Mouse (Mus musculus) erythroblast, embryonic 14.5 days (primary cell): ENCODE data around the gene Myl6. TPM values are rescaled to one million over a fixed set of nuclear protein-coding genes. Genes with fewer than 3 reads are reported as not detected.

ENCODE experiments used
- H3K27me3 ChIP-seq: 2 replicates; pipeline ENCODE4 v1.6.1; 2012; ENCODE audit warnings: inconsistent platforms; ENCODE audit not compliant: control insufficient read depth
- H3K36me3 ChIP-seq: 2 replicates; pipeline ENCODE4 v1.6.1; 2012; ENCODE audit warnings: mild to moderate bottlenecking, inconsistent platforms; ENCODE audit not compliant: control insufficient read depth
- H3K4me1 ChIP-seq: 2 replicates; pipeline ENCODE4 v1.6.1; 2012; ENCODE audit warnings: inconsistent platforms; ENCODE audit not compliant: control insufficient read depth
- H3K4me3 ChIP-seq: replicated peaks from 2 replicates; pipeline ENCODE3; 2012; ENCODE audit warnings: moderate library complexity, mild to moderate bottlenecking, inconsistent platforms
- H3K9me3 ChIP-seq: 2 replicates; pipeline ENCODE4 v1.6.1; 2012; ENCODE audit warnings: low read length, inconsistent platforms, mixed read lengths; ENCODE audit not compliant: control insufficient read depth
- GATA1 ChIP-seq: IDR thresholded peaks from 2 replicates; pipeline ENCODE4 v1.6.1; 2012; ENCODE audit warnings: low read length, inconsistent platforms, mixed read lengths
- TAL1 ChIP-seq: IDR thresholded peaks from 3 replicates; pipeline ENCODE4 v1.6.1; 2012; ENCODE audit warnings: low read length, inconsistent platforms, mixed read lengths
- polyA plus RNA-seq: library from polyadenylated mRNA; stranded (reverse); fragments of >175 nt; gene quantifications from 2 replicates; pipeline ENCODE4 v1.2.3, GENCODE M21; 2012

Myl6 gene
- polyA plus RNA-seq, 1 experiment, result 41.6 TPM

- H3K4me1 ChIP-seq, result peaks cover 38% of the 10 kb centered on the region
- no peaks in the 10 kb centered on the region for H3K27me3 ChIP-seq
- no peak for TF ChIP-seq GATA1
- no peak for TF ChIP-seq TAL1
- peaks cover 2% of the 10 kb centered on the region; the same call in 1 of the 2 replicates for H3K9me3 ChIP-seq
- H3K36me3 ChIP-seq, result peaks cover 11% of the 10 kb centered on the region
- H3K4me3 ChIP-seq, result no peak overlapping the region
These were observed 9.6 kb upstream of the Myl6 start for GRCm38 (mm10) chr10:128503532-128503931.

- peaks cover 48% of the 10 kb centered on the region for H3K4me1 ChIP-seq
- no peak overlapping the region for H3K4me3 ChIP-seq
- H3K36me3 ChIP-seq, result peaks cover 11% of the 10 kb centered on the region
- H3K27me3 ChIP-seq, result no peaks in the 10 kb centered on the region
- TF ChIP-seq GATA1, result no peak
- TF ChIP-seq TAL1, result no peak
- H3K9me3 ChIP-seq, result peaks cover 2% of the 10 kb centered on the region; the same call in 1 of the 2 replicates
These were observed 8.4 kb upstream of the Myl6 start for GRCm38 (mm10) chr10:128502341-128502740.

DNA sequence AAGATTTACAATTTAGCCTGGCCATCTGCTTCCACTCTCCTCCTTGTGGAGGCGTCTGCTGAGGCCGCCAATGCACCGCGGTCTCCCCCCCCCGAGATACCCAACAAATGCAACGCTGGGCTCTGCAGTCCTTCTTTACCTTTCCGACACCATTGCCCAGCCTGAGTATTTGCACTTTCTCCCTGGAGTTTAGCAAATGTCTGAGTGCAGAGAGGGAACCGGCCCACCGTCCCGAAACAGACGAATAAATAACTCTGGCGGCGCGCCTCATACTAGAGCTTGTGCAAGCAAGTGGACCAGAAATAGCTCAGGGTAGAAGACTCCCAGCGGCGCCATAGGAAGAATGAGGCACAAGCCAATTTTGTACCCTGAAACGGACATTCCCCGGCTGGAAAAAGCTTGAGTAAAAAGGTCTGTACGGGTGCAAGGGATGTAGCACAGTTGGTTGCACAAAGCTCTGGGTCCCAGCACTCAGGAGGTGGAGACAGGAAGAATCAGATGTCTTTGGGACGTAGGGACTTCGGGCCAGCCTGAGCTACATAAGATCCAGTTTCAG is 5.2 kb upstream of the Myl6 start:
- no peaks in the 10 kb centered on the region for H3K27me3 ChIP-seq
- peaks cover 4% of the 10 kb centered on the region; the same call in 1 of the 2 replicates for H3K36me3 ChIP-seq
- peaks cover 61% of the 10 kb centered on the region for H3K4me1 ChIP-seq
- H3K4me3 ChIP-seq, result peak overlapping the region; percentile 78
- no peaks in the 10 kb centered on the region for H3K9me3 ChIP-seq
- TF ChIP-seq TAL1 (no peak), GATA1 (no peak)

DNA sequence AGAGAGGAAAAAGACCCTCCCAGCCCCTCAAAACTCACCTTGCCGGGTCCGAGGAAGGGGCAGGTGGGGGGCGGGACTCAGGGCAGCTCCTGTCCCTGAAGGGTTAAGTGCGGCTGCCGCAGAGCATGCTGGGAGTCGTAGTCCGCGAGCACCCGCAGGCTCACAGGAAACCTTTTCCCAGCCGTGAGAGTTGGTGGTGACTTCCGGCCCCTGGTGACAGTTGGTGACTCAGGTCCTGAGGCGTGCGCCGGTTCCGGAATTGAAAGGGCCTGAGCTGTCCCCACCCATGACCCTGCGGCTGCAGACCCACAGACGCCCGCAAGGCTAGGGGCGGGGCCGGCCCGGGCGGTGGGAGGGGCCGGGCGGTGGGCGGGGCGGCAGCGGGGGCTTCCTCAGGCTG is 4.6 kb upstream of the Myl6 start, which contains the start of gene Myl6b:
TSS of gene Myl6b (minus strand) at position 96 of the 400 bp plus-strand sequence.
- Histone ChIP-seq H3K4me3 (peak within 1 kb of the TSS; percentile 78), H3K27me3 (no peaks in the 10 kb centered on the region), H3K36me3 (peaks cover 3% of the 10 kb centered on the region; the same call in 1 of the 2 replicates), H3K9me3 (no peaks in the 10 kb centered on the region), H3K4me1 (peaks cover 57% of the 10 kb centered on the region)
- TF ChIP-seq TAL1 (no peak), GATA1 (no peak)

GRCm38 (mm10) chr10:128497134-128497737 is 3.3 kb upstream of the Myl6 start:
- Histone ChIP-seq H3K36me3 (peaks cover 5% of the 10 kb centered on the region), H3K4me3 (no peak overlapping the region), H3K9me3 (no peaks in the 10 kb centered on the region), H3K4me1 (peaks cover 60% of the 10 kb centered on the region), H3K27me3 (no peaks in the 10 kb centered on the region)
- no peak for TF ChIP-seq GATA1
- no peak for TF ChIP-seq TAL1

DNA sequence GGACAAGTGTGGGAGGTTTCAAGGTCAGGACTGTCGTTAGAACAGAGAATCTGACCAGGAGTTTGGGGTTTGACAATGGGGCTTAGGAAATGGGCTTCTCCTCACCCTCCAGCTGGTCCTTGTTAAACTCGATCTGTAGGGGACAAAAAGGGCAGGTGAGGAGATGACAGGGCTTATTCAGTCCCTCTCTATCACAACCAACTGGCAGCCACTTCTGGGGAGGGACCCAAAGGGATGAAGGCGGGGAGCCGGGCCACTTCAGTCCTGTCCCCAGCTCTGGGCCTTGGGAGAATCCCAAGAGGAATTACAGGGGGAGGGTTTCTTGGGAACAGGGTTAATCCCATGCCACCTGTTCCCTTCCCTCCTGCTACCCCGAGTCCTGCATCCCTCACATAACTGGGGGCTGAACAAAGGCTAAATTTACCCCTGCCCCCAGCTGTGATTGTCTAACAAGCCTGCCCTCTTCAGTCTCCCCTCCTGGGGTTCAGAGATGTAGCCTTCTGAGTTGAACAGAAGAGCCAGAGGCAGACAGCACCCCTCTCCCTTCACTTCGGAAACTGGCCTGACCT is 2.6 kb upstream of the Myl6 start:
- Histone ChIP-seq H3K9me3 (no peaks in the 10 kb centered on the region), H3K4me1 (peaks cover 67% of the 10 kb centered on the region), H3K27me3 (no peaks in the 10 kb centered on the region), H3K36me3 (peaks cover 11% of the 10 kb centered on the region), H3K4me3 (no peak overlapping the region)
- TF ChIP-seq TAL1 (no peak), GATA1 (no peak)

GRCm38 (mm10) chr10:128495903-128496302 is 2.0 kb upstream of the Myl6 start:
- Histone ChIP-seq H3K4me3 (no peak overlapping the region), H3K36me3 (peaks cover 18% of the 10 kb centered on the region), H3K27me3 (no peaks in the 10 kb centered on the region), H3K4me1 (peaks cover 74% of the 10 kb centered on the region), H3K9me3 (no peaks in the 10 kb centered on the region)
- TF ChIP-seq TAL1 (no peak), GATA1 (no peak)

DNA sequence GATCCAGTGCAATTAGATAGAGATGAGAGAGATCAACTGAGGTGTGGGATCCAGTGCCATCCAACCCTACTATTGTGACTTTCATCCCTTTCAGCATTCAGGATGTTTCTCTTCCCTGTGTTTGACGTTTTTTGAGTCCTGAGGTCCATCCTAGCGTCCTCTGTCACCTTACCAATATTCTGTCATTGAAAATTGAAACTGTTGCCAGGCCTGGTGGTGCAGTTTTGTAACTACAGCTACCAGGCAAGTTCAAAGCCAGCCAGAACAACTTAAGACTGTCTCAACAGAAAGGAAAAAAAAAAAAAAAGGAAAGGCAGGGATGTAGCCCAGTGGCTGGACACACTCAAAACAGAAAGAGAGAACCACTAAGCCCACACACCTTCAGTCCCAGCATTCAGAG is 1.3 kb upstream of the Myl6 start:
- Histone ChIP-seq H3K4me3 (peak overlapping the region; percentile 88), H3K36me3 (peaks cover 25% of the 10 kb centered on the region), H3K4me1 (peaks cover 74% of the 10 kb centered on the region), H3K9me3 (no peaks in the 10 kb centered on the region), H3K27me3 (no peaks in the 10 kb centered on the region)
- TF ChIP-seq TAL1, result no peak
- TF ChIP-seq GATA1, result no peak

DNA sequence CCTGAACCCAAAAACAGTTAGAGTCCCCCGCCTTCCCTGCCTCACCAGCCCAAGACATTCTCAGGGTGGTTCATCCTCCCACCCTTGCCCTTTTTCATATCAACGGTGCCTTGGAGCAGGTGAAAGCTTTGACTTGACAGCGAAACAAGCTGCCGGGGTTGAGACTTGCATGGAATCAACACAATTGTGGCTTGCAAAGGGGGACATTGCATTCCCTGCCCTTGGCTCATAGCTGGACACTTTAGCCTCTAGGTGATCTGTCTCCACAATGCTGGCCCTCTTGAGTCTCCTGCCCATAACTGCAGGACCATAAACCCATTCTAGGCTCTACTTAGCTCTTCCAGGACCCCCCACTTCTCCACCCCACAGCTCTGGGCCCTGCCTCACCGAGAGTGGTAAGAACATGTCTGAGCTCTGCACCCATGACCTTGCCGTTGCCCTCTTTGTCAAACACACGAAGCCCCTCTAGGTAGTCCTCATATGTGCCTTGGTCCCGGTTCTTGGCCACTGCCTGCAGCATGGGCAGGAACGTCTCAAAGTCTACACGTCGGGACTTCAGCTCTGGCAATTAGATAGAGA is 811 bp upstream of the Myl6 start:
- Histone ChIP-seq H3K9me3 (no peaks in the 10 kb centered on the region), H3K4me1 (peaks cover 73% of the 10 kb centered on the region), H3K36me3 (peaks cover 30% of the 10 kb centered on the region), H3K4me3 (peak overlapping the region; percentile 88), H3K27me3 (no peaks in the 10 kb centered on the region)
- TF ChIP-seq TAL1 (no peak), GATA1 (no peak)
